Mouse (Mus musculus): ENCODE measurements at regions not wholly inside any gene's neighbourhood (a gene's known extent, or its start where the extent isn't known, plus 50 kb on each side); places are given as distances from the start of the nearest gene placed in this dataset.

- Histone ChIP-seq H3K27ac (no peak overlapping the region), H3K27me3 (no peaks in the 10 kb centered on the region), H3K9ac (no peak overlapping the region), H3K4me2 (no peak overlapping the region), H3K4me3 (replicated peaks) (no peak overlapping the region), H3K4me1 (no peaks in the 10 kb centered on the region), H3K9me3 (replicated peaks) (0 out of 2 replicates have a peak, but pooled peaks cover 5% of the 10 kb centered on the region), H3K36me3 (no peaks in the 10 kb centered on the region)
- ATAC-seq (replicated peaks; ENCODE audit: low FRiP score) = no peak
- 94% methylated on average over 9 of the region's 9 CpGs for WGBS
Measured at GRCm38 (mm10) chr10:91284259-91284658, 103.1 kb upstream of the Tmpo start.

DNA sequence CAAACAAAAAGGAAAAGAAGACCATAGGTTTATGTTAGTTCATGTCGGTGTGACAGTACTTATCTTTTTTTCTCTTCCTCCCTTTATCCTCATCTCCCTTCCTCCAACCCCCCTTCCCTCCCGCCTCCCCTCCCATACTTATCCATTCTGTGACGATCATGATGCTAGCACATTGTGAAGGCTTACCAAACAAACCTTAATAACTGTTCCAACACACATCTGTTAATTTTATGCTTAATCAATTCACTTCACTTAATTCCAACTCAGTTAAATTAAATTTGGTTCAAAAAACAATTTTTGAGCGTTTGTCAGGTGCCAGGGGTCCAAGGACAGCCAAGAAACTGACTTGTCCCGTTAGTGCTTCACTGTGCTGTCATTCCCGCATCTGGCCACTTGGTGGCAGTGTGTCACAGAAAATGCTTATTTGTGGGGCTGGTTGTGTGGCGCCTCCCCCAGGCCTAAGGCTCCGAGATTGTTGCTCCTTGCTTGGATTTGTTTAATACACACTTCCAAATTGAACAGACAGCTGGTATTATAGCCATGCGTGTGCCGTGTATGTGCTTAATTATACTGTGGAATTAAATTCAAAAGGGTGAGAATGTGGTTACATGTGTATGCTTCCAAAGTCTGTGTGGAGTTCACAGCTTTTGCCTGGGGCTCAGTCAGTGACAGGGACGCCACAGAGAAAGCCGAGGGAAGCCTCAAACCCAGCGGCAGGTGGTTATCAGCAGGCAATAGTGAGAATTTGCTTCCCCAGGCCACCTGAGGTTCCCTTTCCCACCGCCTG is 90.0 kb upstream of the Tmpo start:
- H3K27ac ChIP-seq = peak overlapping the region; percentile 41; the same call in 1 of the 2 replicates
- peaks cover 13% of the 10 kb centered on the region for H3K4me1 ChIP-seq
- 0 out of 2 replicates have a peak, but pooled peaks have one; percentile 35 for ATAC-seq (replicated peaks; ENCODE audit: low FRiP score)
- H3K9ac ChIP-seq = no peak overlapping the region
- H3K4me3 ChIP-seq (replicated peaks) = no peak overlapping the region
- H3K4me2 ChIP-seq = peak overlapping the region; percentile 41
- no peaks in the 10 kb centered on the region for H3K27me3 ChIP-seq
- H3K9me3 ChIP-seq (replicated peaks) = no peaks in the 10 kb centered on the region
- no peaks in the 10 kb centered on the region for H3K36me3 ChIP-seq
- WGBS = 19% methylated on average over 14 of the region's 14 CpGs

DNA sequence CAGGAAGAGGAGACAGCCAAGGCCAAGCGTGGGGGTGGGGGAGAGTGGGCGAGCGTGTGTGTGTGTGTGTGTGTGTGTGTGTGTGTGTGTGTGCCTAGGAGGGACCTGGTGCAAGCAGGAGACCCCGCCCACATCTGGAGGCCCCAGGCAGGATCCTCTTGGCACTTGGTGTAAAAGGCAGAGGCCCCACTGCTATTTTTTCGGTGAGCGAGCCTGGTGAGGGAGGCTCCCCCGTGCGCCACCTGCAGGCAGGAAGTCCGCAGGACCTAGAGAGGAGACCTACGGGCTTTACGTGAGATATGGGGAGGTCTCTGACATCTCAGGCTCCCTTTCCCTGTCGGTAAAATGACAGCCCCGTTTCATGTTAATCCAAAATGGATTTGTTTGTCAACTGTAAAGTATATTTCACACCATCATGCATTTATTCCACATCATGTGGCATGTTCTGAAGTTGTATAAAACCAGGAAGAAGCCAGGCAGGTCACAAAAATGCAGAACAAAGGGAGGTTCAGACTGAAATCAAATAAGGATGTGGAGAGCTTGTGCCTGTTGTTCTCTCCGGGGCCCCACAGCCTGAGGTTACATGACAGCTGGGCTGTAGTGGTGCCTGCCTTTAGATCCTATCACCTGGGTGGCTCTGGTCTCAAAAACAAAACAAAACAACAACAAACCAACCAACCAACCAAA is 89.3 kb upstream of the Tmpo start:
- ATAC-seq (replicated peaks; ENCODE audit: low FRiP score) = peak; percentile 85
- H3K4me3 ChIP-seq (replicated peaks) = 0 out of 2 replicates have a peak overlapping the region, but pooled peaks have one; percentile 6

DNA sequence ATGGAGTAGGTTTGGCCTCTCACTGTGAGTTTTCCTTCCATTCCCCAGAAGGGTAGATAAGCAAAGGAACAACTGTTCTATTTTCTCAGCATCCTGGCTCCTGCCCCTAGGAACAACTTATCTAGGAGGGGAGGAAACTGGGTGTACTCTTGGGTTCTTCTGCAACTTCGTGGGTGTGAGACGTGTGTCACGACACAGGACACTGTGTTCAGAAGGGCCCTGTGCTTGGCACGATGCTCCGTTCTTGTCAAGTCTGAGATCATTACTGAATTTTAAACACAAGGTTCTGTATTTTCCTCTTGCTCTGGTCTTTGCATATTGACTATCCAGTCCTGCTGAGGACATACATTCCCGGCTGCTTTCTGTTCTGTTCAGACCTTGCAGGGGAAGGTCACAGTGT is 86.8 kb upstream of the Tmpo start:
- Histone ChIP-seq H3K27ac (no peak overlapping the region), H3K36me3 (no peaks in the 10 kb centered on the region), H3K4me3 (replicated peaks) (no peak overlapping the region), H3K9me3 (replicated peaks) (no peaks in the 10 kb centered on the region), H3K4me1 (peaks cover 13% of the 10 kb centered on the region), H3K27me3 (no peaks in the 10 kb centered on the region), H3K9ac (no peak overlapping the region), H3K4me2 (no peak overlapping the region)
- WGBS = 93% methylated on average over 6 of the region's 6 CpGs
- no peak for ATAC-seq (replicated peaks; ENCODE audit: low FRiP score)

More for the DNA sequence above, 89.3 kb upstream of the Tmpo start:
- Histone ChIP-seq H3K9me3 (replicated peaks) (no peaks in the 10 kb centered on the region), H3K36me3 (no peaks in the 10 kb centered on the region), H3K27me3 (no peaks in the 10 kb centered on the region), H3K4me1 (peaks cover 13% of the 10 kb centered on the region), H3K9ac (no peak overlapping the region), H3K4me2 (peak overlapping the region; percentile 41), H3K27ac (peak overlapping the region; percentile 41; the same call in 1 of the 2 replicates)
- WGBS = 11% methylated on average over 14 of the region's 14 CpGs

GRCm38 (mm10) chr10:91260416-91260815 is 79.3 kb upstream of the Tmpo start:
- no peak for ATAC-seq (replicated peaks; ENCODE audit: low FRiP score)
- no peak overlapping the region for H3K4me3 ChIP-seq (replicated peaks)
- 78% methylated on average over 10 of the region's 10 CpGs for WGBS
- H3K4me2 ChIP-seq = no peak overlapping the region
- H3K36me3 ChIP-seq = no peaks in the 10 kb centered on the region
- H3K27me3 ChIP-seq = no peaks in the 10 kb centered on the region
- no peaks in the 10 kb centered on the region for H3K4me1 ChIP-seq
- no peak overlapping the region for H3K9ac ChIP-seq
- H3K27ac ChIP-seq = no peak overlapping the region
- no peaks in the 10 kb centered on the region for H3K9me3 ChIP-seq (replicated peaks)

DNA sequence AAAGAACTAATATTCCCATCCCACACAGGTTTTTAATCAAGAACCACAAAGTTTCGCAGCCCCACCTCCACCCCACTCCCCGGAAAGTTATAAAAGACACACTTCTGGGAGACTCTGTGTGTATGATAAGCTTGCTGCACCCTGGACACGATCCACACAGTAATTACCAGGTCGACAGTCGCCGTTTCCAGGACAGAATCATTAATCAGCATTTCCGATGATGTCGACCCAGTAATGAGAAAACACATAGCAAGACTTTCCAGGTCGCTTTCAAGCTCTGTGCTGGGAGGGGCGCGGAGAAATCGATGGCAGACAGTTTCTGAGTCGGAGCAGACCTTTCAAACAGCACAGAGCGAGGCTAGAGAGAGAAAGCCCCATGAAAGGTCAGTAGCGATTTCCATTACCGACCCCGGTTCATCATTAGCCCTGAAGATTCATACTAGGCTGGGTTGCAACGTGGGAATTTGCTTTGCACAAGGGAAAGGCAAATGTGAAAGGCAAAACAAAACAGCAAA is 68.6 kb upstream of the Tmpo start:
- ATAC-seq (replicated peaks; ENCODE audit: low FRiP score) = no peak
- H3K4me3 ChIP-seq (replicated peaks) = peak overlapping the region; percentile 23
- no peaks in the 10 kb centered on the region for H3K36me3 ChIP-seq
- H3K4me2 ChIP-seq = peak overlapping the region; percentile 37
- H3K4me1 ChIP-seq = no peaks in the 10 kb centered on the region
- WGBS = 46% methylated on average over 18 of the region's 18 CpGs
- H3K9ac ChIP-seq = no peak overlapping the region
- no peaks in the 10 kb centered on the region for H3K27me3 ChIP-seq
- no peak overlapping the region for H3K27ac ChIP-seq
- H3K9me3 ChIP-seq (replicated peaks) = no peaks in the 10 kb centered on the region

DNA sequence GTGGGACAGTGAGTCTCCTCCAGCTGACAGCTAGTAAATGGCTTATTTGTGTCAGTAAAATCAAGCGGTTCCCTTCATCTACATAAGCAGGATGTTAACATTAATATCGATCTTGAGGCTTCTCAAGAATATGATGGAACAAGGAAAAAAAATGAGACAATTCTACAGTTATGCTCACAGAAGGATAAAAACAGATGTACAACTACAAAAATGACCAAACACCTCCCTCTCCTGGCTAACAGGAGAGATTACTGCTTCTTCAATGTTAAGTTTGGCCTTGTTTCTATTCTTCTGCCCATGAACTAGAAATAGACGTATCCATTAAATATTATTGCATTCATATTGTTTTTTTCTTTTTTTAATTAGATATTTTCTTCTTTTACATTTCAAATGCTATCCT is 63.2 kb upstream of the Tmpo start:
- Histone ChIP-seq H3K36me3 (no peaks in the 10 kb centered on the region), H3K9me3 (replicated peaks) (no peaks in the 10 kb centered on the region), H3K4me3 (replicated peaks) (no peak overlapping the region), H3K9ac (no peak overlapping the region), H3K27ac (no peak overlapping the region), H3K27me3 (no peaks in the 10 kb centered on the region), H3K4me1 (peaks cover 13% of the 10 kb centered on the region), H3K4me2 (no peak overlapping the region)
- WGBS = 87% methylated on average over 3 of the region's 3 CpGs
- no peak for ATAC-seq (replicated peaks; ENCODE audit: low FRiP score)

GRCm38 (mm10) chr10:91242491-91243046 is 61.5 kb upstream of the Tmpo start:
- H3K4me1 ChIP-seq = peaks cover 16% of the 10 kb centered on the region
- no peak overlapping the region for H3K9ac ChIP-seq
- 58% methylated on average over 5 of the region's 5 CpGs for WGBS
- no peak overlapping the region for H3K4me3 ChIP-seq (replicated peaks)
- peak overlapping the region; percentile 79 for H3K27ac ChIP-seq
- no peak overlapping the region for H3K4me2 ChIP-seq
- no peak for ATAC-seq (replicated peaks; ENCODE audit: low FRiP score)
- H3K36me3 ChIP-seq = no peaks in the 10 kb centered on the region
- H3K27me3 ChIP-seq = no peaks in the 10 kb centered on the region
- H3K9me3 ChIP-seq (replicated peaks) = no peaks in the 10 kb centered on the region

DNA sequence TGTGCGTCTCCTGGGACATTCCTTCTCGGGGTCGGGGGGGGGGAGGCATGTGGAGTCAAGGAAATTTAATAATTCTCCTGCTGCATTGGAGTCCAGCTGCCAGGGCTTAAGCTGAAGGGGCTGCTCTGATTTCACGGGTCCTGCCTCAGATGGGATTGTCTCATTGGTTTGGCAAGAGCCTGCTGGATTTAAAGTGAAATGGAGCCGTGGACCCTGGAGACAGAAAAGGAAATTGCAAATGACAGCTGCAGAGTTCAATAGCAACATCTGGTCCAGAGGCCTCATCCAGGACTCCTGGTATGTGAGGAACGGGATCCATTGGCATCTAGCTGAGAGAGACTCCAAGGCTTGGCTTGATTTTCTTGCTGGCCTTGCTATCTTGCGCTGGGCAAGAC is 60.5 kb upstream of the Tmpo start:
- H3K9ac ChIP-seq = no peak overlapping the region
- peak overlapping the region; percentile 29 for H3K4me2 ChIP-seq
- no peak overlapping the region; the same call in 1 of the 2 replicates for H3K4me3 ChIP-seq (replicated peaks)
- H3K27ac ChIP-seq = peak overlapping the region; percentile 79
- H3K27me3 ChIP-seq = no peaks in the 10 kb centered on the region
- H3K36me3 ChIP-seq = no peaks in the 10 kb centered on the region
- H3K9me3 ChIP-seq (replicated peaks) = no peaks in the 10 kb centered on the region
- 29% methylated on average over 7 of the region's 7 CpGs for WGBS
- peaks cover 22% of the 10 kb centered on the region for H3K4me1 ChIP-seq
- peak; percentile 41 for ATAC-seq (replicated peaks; ENCODE audit: low FRiP score)

GRCm38 (mm10) chr10:91240856-91241610 is 59.9 kb upstream of the Tmpo start:
- peaks cover 22% of the 10 kb centered on the region for H3K4me1 ChIP-seq
- 36% methylated on average over 10 of the region's 10 CpGs for WGBS
- H3K36me3 ChIP-seq = no peaks in the 10 kb centered on the region
- no peaks in the 10 kb centered on the region for H3K27me3 ChIP-seq
- H3K9me3 ChIP-seq (replicated peaks) = no peaks in the 10 kb centered on the region
- no peak overlapping the region; the same call in 1 of the 2 replicates for H3K4me3 ChIP-seq (replicated peaks)
- H3K4me2 ChIP-seq = peak overlapping the region; percentile 29
- no peak overlapping the region for H3K9ac ChIP-seq
- peak; percentile 74 for ATAC-seq (replicated peaks; ENCODE audit: low FRiP score)
- peak overlapping the region; percentile 79 for H3K27ac ChIP-seq

DNA sequence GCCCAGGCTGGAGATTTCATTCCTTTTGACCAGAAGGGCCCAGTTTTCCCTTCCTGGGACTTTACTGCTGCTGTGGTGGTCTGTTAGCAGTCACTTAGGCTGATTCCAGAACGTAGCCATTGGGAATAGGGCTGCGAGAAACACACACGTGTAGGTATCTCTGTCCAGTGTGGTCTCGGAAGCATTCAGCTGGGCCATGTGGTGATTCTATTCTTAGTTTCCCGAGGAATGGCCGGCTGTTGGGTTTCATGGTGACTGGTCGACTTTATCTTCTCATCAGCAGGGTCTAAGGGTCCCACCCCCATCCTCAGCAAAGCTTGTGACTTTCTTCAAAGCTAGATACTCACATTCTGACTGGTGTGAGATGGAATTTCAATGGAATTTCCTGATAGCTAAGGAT is 59.2 kb upstream of the Tmpo start:
- H3K4me3 ChIP-seq (replicated peaks) = no peak overlapping the region
- no peak overlapping the region for H3K4me2 ChIP-seq
- no peaks in the 10 kb centered on the region for H3K27me3 ChIP-seq
- WGBS = 67% methylated on average over 7 of the region's 7 CpGs
- H3K27ac ChIP-seq = no peak overlapping the region
- H3K36me3 ChIP-seq = no peaks in the 10 kb centered on the region
- H3K9me3 ChIP-seq (replicated peaks) = no peaks in the 10 kb centered on the region
- no peak for ATAC-seq (replicated peaks; ENCODE audit: low FRiP score)
- H3K4me1 ChIP-seq = peaks cover 22% of the 10 kb centered on the region
- H3K9ac ChIP-seq = no peak overlapping the region
